In genomic region chr5:121848035-121848519, GRCm38 (mm10) we compare ENCODE assay signal across 8 mouse cellular contexts. TPM values are rescaled to one million over a fixed set of nuclear protein-coding genes. Genes with fewer than 3 reads are reported as not detected.
DNase-seq lines count a peak whose midpoint lies in the region; ATAC-seq and TF ChIP-seq lines count a peak whose summit lies in the region.

No protein-coding gene starts in this region.

- no peaks in the 10 kb centered on the region for H3K9me3 ChIP-seq in CH12.LX (replicated peaks; ENCODE audit: low read length)
- no peaks in the 10 kb centered on the region for H3K9me3 ChIP-seq in heart, embryonic 10.5 days
- H3K9me3 ChIP-seq in kidney, embryonic 14.5 days (ENCODE audit: control insufficient read depth, low read length): no peaks in the 10 kb centered on the region

- peak overlapping the region; percentile 73 for H3K9ac ChIP-seq in CH12.LX (ENCODE audit: insufficient read depth, low read depth)
- H3K9ac ChIP-seq in kidney, embryonic 14.5 days (ENCODE audit: low read depth, low read length): peak overlapping the region; percentile 91

- TF ChIP-seq POLR2A in CH12.LX (IDR thresholded peaks at IDR 0.05; ENCODE audit: low read depth, low read length): no peak
- no peak; the same call in 1 of the 2 replicates for TF ChIP-seq POLR2A in small intestine, adult 2 months (IDR thresholded peaks at IDR 0.05; ENCODE audit: low read depth, low read length)

- no peak overlapping the region for H3K27ac ChIP-seq in CH12.LX (ENCODE audit: insufficient read depth, low read depth)
- peak overlapping the region; percentile 92 for H3K27ac ChIP-seq in heart, embryonic 10.5 days
- peak overlapping the region; percentile 83 for H3K27ac ChIP-seq in kidney, embryonic 14.5 days (ENCODE audit: low read depth, low read length)
- peak overlapping the region; percentile 70 for H3K27ac ChIP-seq in small intestine, adult 2 months (ENCODE audit: insufficient read depth, low read depth, low read length)

- peaks cover 9 to 34% of the 10 kb centered on the region in 2 experiments; a peak in 3 of 4 replicates for H3K4me1 ChIP-seq in CH12.LX (ENCODE audit: control insufficient read depth in 1 of 2, insufficient read depth in 2 of 2)
- peaks cover 46% of the 10 kb centered on the region for H3K4me1 ChIP-seq in heart, embryonic 10.5 days
- H3K4me1 ChIP-seq in kidney, embryonic 14.5 days (ENCODE audit: control insufficient read depth, insufficient read depth, low read length): peaks cover 14% of the 10 kb centered on the region; the same call in 1 of the 2 replicates
- peaks cover 22% of the 10 kb centered on the region for H3K4me1 ChIP-seq in small intestine, adult 2 months (ENCODE audit: control insufficient read depth, insufficient read depth, insufficient read length, low read length)

- ATAC-seq in kidney, embryonic 14.5 days (ENCODE audit: low FRiP score, low TSS enrichment): peak; percentile 17

- WGBS in heart, embryonic 10.5 days: 1% methylated on average over 17 of the region's 17 CpGs
- 1% methylated on average over 17 of the region's 17 CpGs for WGBS in kidney, embryonic 14.5 days
- WGBS in small intestine, adult 2 months: under 1% methylated on average over 17 of the region's 17 CpGs

- in situ Hi-C loops in CH12.LX (cut with MboI; ENCODE audit: low pct_ligation_motif_present, low pct_unique_long_range_greater_than_20kb, low sequenced_read_pairs): loop anchor here (5.0 kb wide), 1 partner anchor 36 kb away; no protein-coding TSS in a partner anchor

- TF ChIP-seq RAD21 in CH12.LX (IDR thresholded peaks at IDR 0.05; ENCODE audit: low read depth, low read length): no peak

- H3K36me3 ChIP-seq in CH12.LX (replicated peaks in 1 of 2; ENCODE audit: control insufficient read depth in 1 of 2, insufficient read depth in 1 of 2, low read length in 1 of 2): peaks cover 7 to 15% of the 10 kb centered on the region in 2 experiments
- peaks cover 20% of the 10 kb centered on the region for H3K36me3 ChIP-seq in heart, embryonic 10.5 days
- H3K36me3 ChIP-seq in kidney, embryonic 14.5 days (ENCODE audit: control insufficient read depth, insufficient read depth, low read length): peaks cover 14% of the 10 kb centered on the region
- peaks cover 22% of the 10 kb centered on the region for H3K36me3 ChIP-seq in small intestine, adult 2 months (ENCODE audit: control insufficient read depth, insufficient read depth, low read length)

- TF ChIP-seq EP300 in CH12.LX (IDR thresholded peaks at IDR 0.05; ENCODE audit: low read length): no peak

- DNase-seq in 3134 (ENCODE audit: extremely low read depth, insufficient read length, low spot score): peak; percentile 77
- DNase-seq in CH12.LX (ENCODE audit: extremely low read depth): peak; percentile 48
- DNase-seq in cerebellum, postnatal 10 days: peak; percentile 55 to 61
- peak; percentile 81 for DNase-seq in heart, embryonic 10.5 days (ENCODE audit: low spot score)
- DNase-seq in lung, postnatal 14 days: peak; percentile 55
- DNase-seq in spleen, postnatal 36 days (ENCODE audit: low spot score in 2 of 2): no peak

- H3K79me2 ChIP-seq in CH12.LX (replicated peaks; ENCODE audit: control insufficient read depth, extremely low read depth, insufficient read depth, poor library complexity, severe bottlenecking): no peaks in the 10 kb centered on the region

- peak overlapping the region; percentile 66 to 94 (median 74) for H3K4me3 ChIP-seq in CH12.LX (replicated peaks in 1 of 3; ENCODE audit: low read depth in 2 of 3, low read length in 2 of 3, poor library complexity in 1 of 3)
- peak overlapping the region; percentile 79 for H3K4me3 ChIP-seq in heart, embryonic 10.5 days
- peak overlapping the region; percentile 91 for H3K4me3 ChIP-seq in kidney, embryonic 14.5 days (ENCODE audit: low read length)
- peak overlapping the region; percentile 95 for H3K4me3 ChIP-seq in small intestine, adult 2 months (ENCODE audit: low read depth, low read length)

- peaks cover 36% of the 10 kb centered on the region for H3K27me3 ChIP-seq in CH12.LX (replicated peaks)
- peaks cover 29% of the 10 kb centered on the region for H3K27me3 ChIP-seq in heart, embryonic 10.5 days (ENCODE audit: insufficient read depth, poor library complexity, severe bottlenecking)
- H3K27me3 ChIP-seq in kidney, embryonic 14.5 days (ENCODE audit: control insufficient read depth, insufficient read depth, low read length): peaks cover 5% of the 10 kb centered on the region; the same call in 1 of the 2 replicates
- H3K27me3 ChIP-seq in small intestine, adult 2 months (ENCODE audit: control insufficient read depth, insufficient read depth, low read length): no peaks in the 10 kb centered on the region

- peak overlapping the region; percentile 95 for H3K4me2 ChIP-seq in CH12.LX (ENCODE audit: insufficient read depth, low read depth, poor library complexity, severe bottlenecking)
- H3K4me2 ChIP-seq in kidney, embryonic 14.5 days (replicated peaks; ENCODE audit: low read depth, low read length): peak overlapping the region; percentile 85

- peak in 1 of 2 experiments; percentile 38; a peak in 2 of 4 replicates for TF ChIP-seq CTCF in CH12.LX (conservative IDR thresholded peaks at IDR 0.05 in 1 of 2, IDR thresholded peaks at IDR 0.05 in 1 of 2; ENCODE audit: low read depth in 2 of 2, low read length in 2 of 2)
- TF ChIP-seq CTCF in small intestine, adult 2 months (IDR thresholded peaks at IDR 0.05; ENCODE audit: extremely low read depth, insufficient read length, insufficient replicate concordance, low read depth, low read length): peak; percentile 34; the same call in 1 of the 2 replicates

- dilution Hi-C loops in CH12.LX (cut with MboI; ENCODE audit: extremely low pct_ligation_motif_present, extremely low pct_unique_long_range_greater_than_20kb, low sequenced_read_pairs): no loop called here

TF ChIP-seq in CH12.LX, 34 proteins besides CTCF, POLR2A, EP300 and RAD21:
- TF ChIP-seq ETS1 (conservative IDR thresholded peaks at IDR 0.05; ENCODE audit: low read depth, low read length) (no peak), MAX (IDR thresholded peaks at IDR 0.05; ENCODE audit: low read length) (0 out of 2 replicates have a peak, but pooled peaks have one; percentile 1), GABPA (IDR thresholded peaks at IDR 0.05; ENCODE audit: insufficient replicate concordance, low read depth, low read length) (no peak), UBTF (IDR thresholded peaks at IDR 0.05; ENCODE audit: low read depth, low read length) (no peak), MAZ (IDR thresholded peaks at IDR 0.05; ENCODE audit: low read depth, low read length) (no peak), IRF4 (IDR thresholded peaks at IDR 0.05; ENCODE audit: low read depth, low read length) (no peak), MEF2A (IDR thresholded peaks at IDR 0.05; ENCODE audit: borderline replicate concordance, low read depth, low read length) (no peak), POLR2AphosphoS2 (IDR thresholded peaks at IDR 0.05; ENCODE audit: low read depth, low read length) (no peak), CHD1 (IDR thresholded peaks at IDR 0.05; ENCODE audit: low read depth, low read length) (no peak), SIN3A (IDR thresholded peaks at IDR 0.05; ENCODE audit: low read length) (0 out of 2 replicates have a peak, but pooled peaks have one; percentile 19), NRF1 (IDR thresholded peaks at IDR 0.05; ENCODE audit: low read depth, low read length) (no peak), TCF12 (IDR thresholded peaks at IDR 0.05; ENCODE audit: low read depth, low read length) (no peak), BHLHE40 (IDR thresholded peaks at IDR 0.05; ENCODE audit: low read depth, low read length) (no peak), PAX5 (IDR thresholded peaks at IDR 0.05; ENCODE audit: low read length) (no peak), ELF1 (IDR thresholded peaks at IDR 0.05; ENCODE audit: low read depth, low read length) (no peak)
TF ChIP-seq in CH12.LX: peak in this region for 2.

RNA-seq across cellular contexts. Expression of gene Pheta1, which starts 0.7 kb away (rescaled TPM):
- total RNA-seq in CH12.LX (2012; rRNA removed) (3.7 and 4.5 TPM in 2 replicates), CH12.LX (2014; rRNA removed) (1.8 and 2.0 TPM in 2 replicates)
- 1.2 and 1.4 TPM in 2 replicates for polyA plus RNA-seq in CH12.LX (2012; ENCODE audit: insufficient read length, low read depth)
- 20.1 and 32.4 TPM in 2 replicates for polyA plus RNA-seq in heart, embryonic 10.5 days (2016; fragmentation: Nextera tagmentation; extraction: Ambion mirVana)
- polyA plus RNA-seq in kidney, embryonic 14.5 days (2014; fragmentation: Nextera tagmentation; extraction: Ambion mirVana): 16.1 and 22.6 TPM in 2 replicates
- polyA plus RNA-seq in small intestine, adult 2 months (2012; rRNA removed): 98.0 and 283 TPM in 2 replicates

RNA-seq across cellular contexts. Expression of gene Sh2b3, which starts 10.6 kb away (rescaled TPM):
- total RNA-seq in CH12.LX (2012; rRNA removed) (27.8 and 35.4 TPM in 2 replicates), CH12.LX (2014; rRNA removed) (21.3 and 22.8 TPM in 2 replicates)
- polyA plus RNA-seq in CH12.LX (2012; ENCODE audit: insufficient read length, low read depth): 32.4 and 38.3 TPM in 2 replicates
- polyA plus RNA-seq in heart, embryonic 10.5 days (2016; fragmentation: Nextera tagmentation; extraction: Ambion mirVana): 15.3 and 18.2 TPM in 2 replicates
- 18.1 and 22.9 TPM in 2 replicates for polyA plus RNA-seq in kidney, embryonic 14.5 days (2014; fragmentation: Nextera tagmentation; extraction: Ambion mirVana)
- polyA plus RNA-seq in small intestine, adult 2 months (2012; rRNA removed): 62.5 and 88.1 TPM in 2 replicates

Comparison
In these comparisons a context has a peak if more than half of its experiments do, and no peak if none do; other contexts are left out.
1. DNase-seq: peak in 3134 (single experiment), CH12.LX (single experiment), cerebellum, postnatal 10 days (2 of 2), heart, embryonic 10.5 days (single experiment) and lung, postnatal 14 days (single experiment); none in spleen, postnatal 36 days (0 of 2).
2. Peak in every context shown above with its lines, with median percentiles within 50 percentile points of each other: H3K4me3 ChIP-seq.